Mouse (Mus musculus) intestine, embryonic 14.5 days (tissue): ENCODE results near the gene Tprn. TPM values are rescaled to one million over a fixed set of nuclear protein-coding genes. Genes with fewer than 3 reads are reported as not detected.

ENCODE experiments used
- ATAC-seq: fragments of 200-750 bp; cut with Nextera tagmentation; replicated peaks from 2 replicates; pipeline ENCODE4 v1.8.0; 2017; ENCODE audit warnings: low read depth, moderate number of reproducible peaks, moderate TSS enrichment, moderate library complexity; ENCODE audit not compliant: low FRiP score, low TSS enrichment
- DNase-seq: peaks from one replicate; pipeline ENCODE4 v3.0.0-alpha.2; 2018; ENCODE audit warnings: low spot score
- H3K27ac ChIP-seq: fragments of 300-500 bp; sonication (generic); 2 replicates; pipeline ENCODE4 v1.5.1; 2014; ENCODE audit warnings: low read depth, mild to moderate bottlenecking, control low read depth
- H3K27me3 ChIP-seq: fragments of 300-500 bp; sonication (generic); replicated peaks from 2 replicates; pipeline ENCODE4 v1.6.1; 2014; ENCODE audit warnings: low read length, control low read depth; ENCODE audit not compliant: control insufficient read depth, insufficient read depth
- H3K36me3 ChIP-seq: fragments of 300-500 bp; sonication (generic); 2 replicates; pipeline ENCODE4 v1.6.1; 2014; ENCODE audit warnings: low read length, control low read depth; ENCODE audit not compliant: control insufficient read depth, insufficient read depth
- H3K4me1 ChIP-seq: fragments of 300-500 bp; sonication (generic); replicated peaks from 2 replicates; pipeline ENCODE4 v1.6.1; 2014; ENCODE audit warnings: low read length, control low read depth, mixed read lengths; ENCODE audit not compliant: control insufficient read depth, insufficient read depth
- H3K4me2 ChIP-seq: fragments of 300-500 bp; sonication (generic); 2 replicates; pipeline ENCODE4 v1.6.1; 2014; ENCODE audit warnings: low read length
- H3K4me3 ChIP-seq: fragments of 300-500 bp; sonication (generic); 2 replicates; pipeline ENCODE4 v1.5.1; 2014; ENCODE audit warnings: low read depth, low read length, control low read depth, mixed read lengths
- H3K9ac ChIP-seq: fragments of 300-500 bp; sonication (generic); 2 replicates; pipeline ENCODE4 v1.6.1; 2014; ENCODE audit warnings: mild to moderate bottlenecking, low read length
- H3K9me3 ChIP-seq: fragments of 300-500 bp; sonication (generic); 2 replicates; pipeline ENCODE4 v1.6.1; 2016; ENCODE audit warnings: low read length, control low read depth; ENCODE audit not compliant: control insufficient read depth
- WGBS: fragments of 180-500 bp; shearing (Covaris S2); extraction: QIAGEN DNeasy Blood & Tissue Kit; methylation state at CpG from one replicate; pipeline ENCODE4 v1.1.7; 2014; 5-methylcytosine and 5-hydroxymethylcytosine counted together
- polyA plus RNA-seq: library from polyadenylated mRNA; unstranded; fragments of >200 nt; fragmentation: Nextera tagmentation; extraction: Ambion mirVana; gene quantifications from 2 replicates; pipeline ENCODE4 v1.2.1, GENCODE M21; 2014

Tprn gene
- polyA plus RNA-seq, 1 experiment from 2014 or later, result 7.8 TPM

DNA sequence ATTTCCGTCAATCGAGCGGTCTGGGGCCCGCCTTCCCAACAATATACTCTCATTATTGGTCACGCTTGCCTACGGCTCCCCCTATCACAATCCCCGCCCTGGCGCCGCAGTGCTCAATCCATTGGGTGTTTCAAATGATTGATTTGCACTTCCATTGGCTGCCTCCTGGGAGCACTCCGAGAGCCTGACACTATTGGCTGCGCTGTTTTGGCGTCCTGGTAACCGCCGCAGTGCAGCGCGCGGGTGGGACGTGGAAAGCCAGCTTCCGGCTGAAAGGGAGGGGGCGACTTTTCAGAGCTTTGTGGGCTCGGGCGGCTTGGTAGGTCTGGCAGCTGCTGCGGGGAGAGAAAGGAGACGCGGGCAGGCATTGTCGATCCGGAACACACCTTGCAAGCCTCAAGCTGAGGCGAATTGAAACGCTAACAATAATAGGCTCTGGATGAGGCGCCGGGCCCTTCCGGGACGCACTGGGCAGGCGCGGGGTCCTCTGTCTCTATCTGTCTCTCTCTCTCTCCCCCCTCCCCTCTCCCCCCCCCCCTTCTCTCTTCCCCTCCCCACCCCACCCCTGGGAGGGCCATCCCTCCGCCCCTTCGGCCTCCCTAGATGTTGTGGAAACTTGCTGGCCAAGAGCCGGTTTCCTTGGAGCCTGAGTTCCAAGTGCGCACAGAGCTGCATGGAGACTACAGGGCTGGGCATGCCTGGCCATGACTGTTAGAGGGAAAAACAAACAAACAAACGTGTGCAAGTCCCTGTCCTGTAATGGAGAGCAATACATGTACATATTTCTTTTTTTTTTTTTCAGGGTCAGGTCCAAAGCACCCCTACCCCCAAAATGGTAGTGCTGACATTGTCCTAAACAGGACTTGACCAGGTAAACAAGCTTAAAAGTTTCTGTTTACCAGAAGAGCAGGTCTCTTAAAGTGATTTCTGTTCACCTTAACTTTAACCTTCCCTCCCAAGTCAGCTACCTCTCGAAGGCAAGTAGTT is 37.4 kb upstream of the Tprn start:
- H3K9ac ChIP-seq, result peak overlapping the region; percentile 50
- ATAC-seq (peak; percentile 97), DNase-seq (peak; percentile 97)
- no peaks in the 10 kb centered on the region for H3K9me3 ChIP-seq
- H3K4me2 ChIP-seq, result peak overlapping the region; percentile 58
- H3K27me3 ChIP-seq, result no peaks in the 10 kb centered on the region
- H3K4me3 ChIP-seq, result peak overlapping the region; percentile 88
- peaks cover 9% of the 10 kb centered on the region for H3K4me1 ChIP-seq
- peaks cover 9% of the 10 kb centered on the region; the same call in 1 of the 2 replicates for H3K36me3 ChIP-seq
- peak overlapping the region; percentile 94 for H3K27ac ChIP-seq
- WGBS, result 2% methylated on average over 41 of the region's 41 CpGs

DNA sequence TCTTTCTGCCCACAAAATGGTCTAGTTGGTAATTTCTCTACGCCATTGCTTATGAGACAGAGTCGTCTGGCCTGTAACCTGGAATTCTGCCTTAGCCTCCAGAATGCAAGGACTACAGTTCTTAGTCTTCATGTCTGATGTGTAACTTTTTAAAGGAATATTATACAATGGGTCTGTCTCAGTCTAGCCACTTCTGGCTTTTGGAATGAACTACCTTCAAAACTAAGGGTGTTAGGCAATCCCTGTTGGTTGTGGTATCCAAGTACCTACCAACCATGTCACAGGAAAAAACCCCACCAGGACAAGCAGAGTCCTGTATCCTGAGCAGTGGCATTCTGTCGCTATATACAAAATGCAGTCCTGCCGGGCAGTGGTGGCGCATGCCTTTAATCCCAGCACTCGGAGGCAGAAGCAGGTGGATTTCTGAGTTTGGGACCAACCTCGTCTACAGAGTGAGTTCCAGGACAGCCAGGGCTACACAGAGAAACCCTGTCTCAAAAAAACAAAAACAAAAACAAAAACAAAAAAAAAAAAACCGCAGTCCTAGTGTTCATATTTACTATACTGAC is 36.5 kb upstream of the Tprn start:
- H3K4me2 ChIP-seq, result peak overlapping the region; percentile 58
- ATAC-seq (no peak), DNase-seq (no peak)
- no peak overlapping the region for H3K4me3 ChIP-seq
- H3K9ac ChIP-seq, result peak overlapping the region; percentile 50
- peaks cover 9% of the 10 kb centered on the region for H3K4me1 ChIP-seq
- no peaks in the 10 kb centered on the region for H3K27me3 ChIP-seq
- H3K9me3 ChIP-seq, result no peaks in the 10 kb centered on the region
- peaks cover 9% of the 10 kb centered on the region; the same call in 1 of the 2 replicates for H3K36me3 ChIP-seq
- peak overlapping the region; percentile 93 for H3K27ac ChIP-seq
- WGBS, result 75% methylated on average over 8 of the region's 8 CpGs

DNA sequence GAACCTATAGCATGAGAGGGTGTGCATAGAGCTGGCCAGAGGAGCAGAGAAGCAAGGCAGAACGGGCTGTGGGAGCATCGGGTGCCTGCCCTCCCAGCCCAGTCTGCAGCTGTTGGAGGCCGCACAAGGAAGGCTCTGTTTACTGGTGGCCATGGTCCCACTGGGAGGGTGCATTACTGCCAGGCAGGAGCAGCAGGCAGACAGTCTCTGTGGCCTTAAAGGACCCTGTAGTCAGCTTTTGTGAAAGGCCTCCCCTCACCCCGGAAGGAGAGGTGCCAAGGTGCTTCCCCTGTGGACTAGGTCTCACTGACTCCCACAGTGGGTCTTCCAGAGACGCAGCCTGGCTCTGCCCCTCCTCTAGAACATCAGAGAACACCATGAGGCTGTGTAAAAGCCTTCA is 35.6 kb upstream of the Tprn start:
- Histone ChIP-seq H3K4me3 (no peak overlapping the region), H3K4me1 (peaks cover 9% of the 10 kb centered on the region), H3K36me3 (peaks cover 2% of the 10 kb centered on the region; the same call in 1 of the 2 replicates), H3K27ac (no peak overlapping the region), H3K9ac (no peak overlapping the region), H3K9me3 (no peaks in the 10 kb centered on the region), H3K27me3 (no peaks in the 10 kb centered on the region), H3K4me2 (no peak overlapping the region)
- DNase-seq (no peak), ATAC-seq (no peak)
- 82% methylated on average over 5 of the region's 5 CpGs for WGBS

DNA sequence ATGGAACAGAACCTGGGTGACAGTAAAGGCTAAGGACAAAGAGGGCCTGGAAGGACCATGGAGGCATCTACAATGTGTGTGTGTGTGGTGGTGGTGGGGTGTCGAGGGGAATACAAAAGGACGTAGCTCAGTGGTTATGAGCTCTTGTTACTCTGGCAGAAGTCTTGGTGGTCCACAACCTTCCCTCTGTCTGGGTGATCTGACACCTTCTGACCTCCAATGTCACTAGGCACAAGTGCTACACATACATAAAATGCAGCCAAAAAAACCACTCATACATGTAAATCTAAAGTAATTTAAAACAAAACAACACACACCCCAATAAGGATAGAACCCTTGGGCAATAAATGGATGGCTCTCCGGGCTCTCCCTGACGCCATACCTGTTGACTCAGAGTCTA is 35.0 kb upstream of the Tprn start:
- Histone ChIP-seq H3K27ac (no peak overlapping the region), H3K36me3 (no peaks in the 10 kb centered on the region), H3K9ac (no peak overlapping the region)

GRCm38 (mm10) chr2:25228431-25228889 is 34.0 kb upstream of the Tprn start:
- WGBS, result under 1% methylated on average over 7 of the region's 7 CpGs
- Histone ChIP-seq H3K9me3 (no peaks in the 10 kb centered on the region), H3K9ac (no peak overlapping the region), H3K27ac (peak overlapping the region; percentile 65; the same call in 1 of the 2 replicates), H3K4me2 (peak overlapping the region; percentile 42), H3K4me1 (peaks cover 7% of the 10 kb centered on the region), H3K4me3 (peak overlapping the region; percentile 11; the same call in 1 of the 2 replicates), H3K36me3 (no peaks in the 10 kb centered on the region), H3K27me3 (no peaks in the 10 kb centered on the region)
- no peak for ATAC-seq
- peak; percentile 87 for DNase-seq

More for the DNA sequence above, 35.0 kb upstream of the Tprn start:
- 92% methylated on average over 4 of the region's 4 CpGs for WGBS
- Histone ChIP-seq H3K4me1 (peaks cover 9% of the 10 kb centered on the region), H3K9me3 (no peaks in the 10 kb centered on the region), H3K4me3 (no peak overlapping the region), H3K27me3 (no peaks in the 10 kb centered on the region), H3K4me2 (no peak overlapping the region)
- DNase-seq (no peak), ATAC-seq (no peak)

DNA sequence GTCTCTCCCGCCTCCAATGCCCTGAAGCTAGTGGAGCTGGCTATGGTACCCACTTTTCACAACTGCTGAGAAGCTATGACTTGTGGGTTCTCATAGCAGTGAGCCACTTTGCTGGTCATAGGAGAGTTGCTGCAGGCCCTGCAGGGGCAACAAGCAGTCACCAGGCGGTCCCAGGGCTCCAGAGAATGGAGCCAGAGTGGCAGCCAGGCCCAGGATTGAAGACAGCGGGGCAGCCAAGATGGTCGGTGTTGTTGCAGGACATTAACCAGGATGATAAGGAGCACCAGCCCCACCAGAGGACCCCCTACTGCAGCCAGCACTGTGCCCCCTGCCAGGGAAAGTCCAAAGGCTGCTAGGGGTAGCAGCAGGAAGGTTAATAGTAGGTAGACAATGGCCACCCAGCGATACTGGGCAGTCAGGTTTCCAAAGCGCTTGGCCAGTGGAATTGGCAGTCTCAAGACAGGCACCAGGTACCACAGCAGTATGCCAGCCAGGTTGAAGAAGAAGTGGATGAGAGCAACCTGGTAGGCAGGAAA is 33.4 kb upstream of the Tprn start:
- H3K4me1 ChIP-seq, result 0 out of 2 replicates have a peak, but pooled peaks cover 4% of the 10 kb centered on the region
- no peak for DNase-seq
- 69% methylated on average over 6 of the region's 6 CpGs for WGBS
- peak overlapping the region; percentile 11; the same call in 1 of the 2 replicates for H3K4me3 ChIP-seq
- no peak overlapping the region for H3K27ac ChIP-seq
- H3K36me3 ChIP-seq, result no peaks in the 10 kb centered on the region
- H3K27me3 ChIP-seq, result no peaks in the 10 kb centered on the region
- ATAC-seq, result no peak
- H3K9me3 ChIP-seq, result no peaks in the 10 kb centered on the region
- H3K4me2 ChIP-seq, result peak overlapping the region; percentile 42; the same call in 1 of the 2 replicates
- no peak overlapping the region for H3K9ac ChIP-seq

DNA sequence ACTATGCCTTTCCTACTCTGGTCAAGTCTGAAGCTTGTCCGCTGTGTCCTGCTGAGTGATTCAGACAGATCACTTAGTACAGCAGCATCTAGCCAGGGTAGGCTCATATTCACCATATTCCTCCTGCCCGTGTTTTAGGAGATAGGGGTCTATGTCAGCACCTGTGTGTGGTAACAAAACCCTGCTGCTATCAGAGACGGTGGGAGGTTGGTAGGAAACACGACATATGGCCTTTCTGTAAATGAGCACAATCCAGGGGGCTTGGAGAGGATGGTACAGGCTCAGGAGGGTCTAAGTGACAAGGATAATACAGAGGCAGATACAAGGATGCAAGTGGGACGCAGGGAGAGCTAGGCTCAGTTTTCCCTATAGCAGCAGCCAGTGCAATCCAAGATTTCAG is 32.8 kb upstream of the Tprn start:
- H3K4me3 ChIP-seq, result no peak overlapping the region
- DNase-seq (no peak), ATAC-seq (no peak)
- no peak overlapping the region for H3K9ac ChIP-seq
- no peaks in the 10 kb centered on the region for H3K9me3 ChIP-seq
- H3K27ac ChIP-seq, result no peak overlapping the region
- H3K36me3 ChIP-seq, result no peaks in the 10 kb centered on the region
- WGBS, result 82% methylated on average over 5 of the region's 5 CpGs
- 0 out of 2 replicates have a peak, but pooled peaks cover 4% of the 10 kb centered on the region for H3K4me1 ChIP-seq
- H3K4me2 ChIP-seq, result no peak overlapping the region
- H3K27me3 ChIP-seq, result no peaks in the 10 kb centered on the region

GRCm38 (mm10) chr2:25230581-25230980 is 31.8 kb upstream of the Tprn start:
- no peaks in the 10 kb centered on the region for H3K36me3 ChIP-seq

More at GRCm38 (mm10) chr2:25230581-25230980, 31.8 kb upstream of the Tprn start:
- 90% methylated on average over 7 of the region's 7 CpGs for WGBS
- Histone ChIP-seq H3K9me3 (no peaks in the 10 kb centered on the region), H3K4me2 (no peak overlapping the region), H3K27ac (no peak overlapping the region), H3K4me1 (0 out of 2 replicates have a peak, but pooled peaks cover 2% of the 10 kb centered on the region), H3K4me3 (no peak overlapping the region), H3K27me3 (no peaks in the 10 kb centered on the region), H3K9ac (no peak overlapping the region)
- ATAC-seq (no peak), DNase-seq (no peak)
